Mouse (Mus musculus) stomach, embryonic 14.5 days (tissue): ENCODE measurements at regions not wholly inside any gene's neighbourhood (a gene's known extent, or its start where the extent isn't known, plus 50 kb on each side); places are given as distances from the start of the nearest gene placed in this dataset.

ENCODE experiments used
- ATAC-seq: fragments of 200-750 bp; cut with Nextera tagmentation; 2 replicates; pipeline ENCODE4 v1.8.0; 2017; ENCODE audit warnings: low read depth, moderate TSS enrichment; ENCODE audit not compliant: insufficient number of reproducible peaks, insufficient read depth, low FRiP score
- H3K27ac ChIP-seq: fragments of 300-500 bp; sonication (generic); 2 replicates; pipeline ENCODE4 v1.5.1; 2014; ENCODE audit warnings: mild to moderate bottlenecking, low read length, moderate library complexity, mixed read lengths
- H3K27me3 ChIP-seq: fragments of 300-500 bp; sonication (generic); 2 replicates; pipeline ENCODE4 v1.6.1; 2014; ENCODE audit warnings: low read length, control low read depth, mixed read lengths; ENCODE audit not compliant: control insufficient read depth, insufficient read depth
- H3K36me3 ChIP-seq: fragments of 300-500 bp; sonication (generic); 2 replicates; pipeline ENCODE4 v1.6.1; 2014; ENCODE audit warnings: mild to moderate bottlenecking, control low read depth, low read length, moderate library complexity, mixed read lengths; ENCODE audit not compliant: control insufficient read depth, insufficient read depth
- H3K4me1 ChIP-seq: fragments of 300-500 bp; sonication (generic); 2 replicates; pipeline ENCODE4 v1.6.1; 2014; ENCODE audit warnings: low read length, control low read depth, mixed read lengths; ENCODE audit not compliant: control insufficient read depth, insufficient read depth
- H3K4me2 ChIP-seq: fragments of 300-500 bp; sonication (generic); replicated peaks from 2 replicates; pipeline ENCODE4 v1.6.1; 2014; ENCODE audit warnings: low read depth, low read length, control low read depth
- H3K4me3 ChIP-seq: fragments of 300-500 bp; sonication (generic); 2 replicates; pipeline ENCODE4 v1.5.1; 2014; ENCODE audit warnings: low read depth, low read length, control low read depth
- H3K9ac ChIP-seq: fragments of 300-500 bp; sonication (generic); replicated peaks from 2 replicates; pipeline ENCODE4 v1.6.1; 2014; ENCODE audit warnings: low read depth, mild to moderate bottlenecking, control low read depth, low read length, moderate library complexity, mixed read lengths
- H3K9me3 ChIP-seq: fragments of 300-500 bp; sonication (generic); 2 replicates; pipeline ENCODE4 v1.6.1; 2016; ENCODE audit warnings: low read depth, low read length, control low read depth; ENCODE audit not compliant: control insufficient read depth
- WGBS: fragments of 180-500 bp; shearing (Covaris S2); extraction: QIAGEN DNeasy Blood & Tissue Kit; methylation state at CpG from one replicate; pipeline ENCODE4 v1.1.7; 2014; 5-methylcytosine and 5-hydroxymethylcytosine counted together

GRCm38 (mm10) chr13:34800906-34801305 lies 66.3 kb downstream of the Fam50b start:
- H3K27me3 ChIP-seq = no peaks in the 10 kb centered on the region
- H3K36me3 ChIP-seq = no peaks in the 10 kb centered on the region
- H3K27ac ChIP-seq = no peak overlapping the region
- no peak overlapping the region for H3K9ac ChIP-seq
- H3K4me1 ChIP-seq = no peaks in the 10 kb centered on the region
- 80% methylated on average over 5 of the region's 5 CpGs for WGBS
- H3K9me3 ChIP-seq = no peaks in the 10 kb centered on the region
- H3K4me2 ChIP-seq = no peak overlapping the region
- no peak for ATAC-seq
- H3K4me3 ChIP-seq = no peak overlapping the region

GRCm38 (mm10) chr13:34806532-34807092 lies 68.5 kb upstream of the Prpf4b start:
- no peak overlapping the region for H3K4me2 ChIP-seq
- 56% methylated on average over 9 of the region's 9 CpGs for WGBS
- H3K27me3 ChIP-seq = no peaks in the 10 kb centered on the region
- no peak overlapping the region for H3K4me3 ChIP-seq
- no peak for ATAC-seq
- no peaks in the 10 kb centered on the region for H3K4me1 ChIP-seq
- no peak overlapping the region for H3K27ac ChIP-seq
- no peaks in the 10 kb centered on the region for H3K9me3 ChIP-seq
- no peak overlapping the region for H3K9ac ChIP-seq
- H3K36me3 ChIP-seq = no peaks in the 10 kb centered on the region

GRCm38 (mm10) chr13:34809536-34809935 lies 65.6 kb upstream of the Prpf4b start:
- Histone ChIP-seq H3K4me3 (no peak overlapping the region), H3K4me2 (no peak overlapping the region), H3K27ac (no peak overlapping the region), H3K9ac (no peak overlapping the region), H3K27me3 (no peaks in the 10 kb centered on the region), H3K4me1 (no peaks in the 10 kb centered on the region), H3K9me3 (no peaks in the 10 kb centered on the region; the same call in 1 of the 2 replicates), H3K36me3 (no peaks in the 10 kb centered on the region)
- ATAC-seq = no peak
- WGBS = 97% methylated on average over 1 of the region's 1 CpGs

GRCm38 (mm10) chr13:34814161-34815056 lies 60.7 kb upstream of the Prpf4b start:
- Histone ChIP-seq H3K36me3 (no peaks in the 10 kb centered on the region), H3K4me3 (no peak overlapping the region), H3K9me3 (no peaks in the 10 kb centered on the region; the same call in 1 of the 2 replicates), H3K4me1 (peaks cover 10% of the 10 kb centered on the region; the same call in 1 of the 2 replicates), H3K9ac (no peak overlapping the region), H3K27ac (peak overlapping the region; percentile 34), H3K4me2 (peak overlapping the region; percentile 4; the same call in 1 of the 2 replicates), H3K27me3 (no peaks in the 10 kb centered on the region)
- 17% methylated on average over 18 of the region's 18 CpGs for WGBS
- ATAC-seq = peak; percentile 37; the same call in 1 of the 2 replicates

- Histone ChIP-seq H3K9ac (no peak overlapping the region), H3K36me3 (no peaks in the 10 kb centered on the region), H3K4me1 (peaks cover 10% of the 10 kb centered on the region; the same call in 1 of the 2 replicates), H3K27me3 (no peaks in the 10 kb centered on the region), H3K4me2 (peak overlapping the region; percentile 4; the same call in 1 of the 2 replicates), H3K27ac (peak overlapping the region; percentile 34), H3K9me3 (no peaks in the 10 kb centered on the region; the same call in 1 of the 2 replicates), H3K4me3 (no peak overlapping the region)
- ATAC-seq = no peak
- WGBS = 43% methylated on average over 3 of the region's 3 CpGs
These were observed 60.1 kb upstream of the Prpf4b start for GRCm38 (mm10) chr13:34815057-34815410.

- Histone ChIP-seq H3K27ac (no peak overlapping the region), H3K4me3 (no peak overlapping the region), H3K36me3 (no peaks in the 10 kb centered on the region), H3K27me3 (no peaks in the 10 kb centered on the region), H3K4me1 (peaks cover 10% of the 10 kb centered on the region; the same call in 1 of the 2 replicates), H3K4me2 (no peak overlapping the region), H3K9ac (no peak overlapping the region), H3K9me3 (no peaks in the 10 kb centered on the region)
- no peak for ATAC-seq
- WGBS = 58% methylated on average over 5 of the region's 5 CpGs
These were observed 56.9 kb upstream of the Prpf4b start for GRCm38 (mm10) chr13:34818211-34818610.

GRCm38 (mm10) chr13:34820423-34820822 lies 54.7 kb upstream of the Prpf4b start:
- Histone ChIP-seq H3K9me3 (no peaks in the 10 kb centered on the region), H3K27ac (no peak overlapping the region), H3K4me3 (no peak overlapping the region), H3K27me3 (no peaks in the 10 kb centered on the region), H3K36me3 (no peaks in the 10 kb centered on the region), H3K4me2 (no peak overlapping the region), H3K9ac (no peak overlapping the region), H3K4me1 (peaks cover 3% of the 10 kb centered on the region; the same call in 1 of the 2 replicates)
- ATAC-seq = no peak
- 74% methylated on average over 4 of the region's 4 CpGs for WGBS

GRCm38 (mm10) chr13:34821946-34822345 lies 53.2 kb upstream of the Prpf4b start:
- Histone ChIP-seq H3K27ac (no peak overlapping the region), H3K36me3 (no peaks in the 10 kb centered on the region), H3K9me3 (no peaks in the 10 kb centered on the region), H3K4me2 (no peak overlapping the region), H3K27me3 (no peaks in the 10 kb centered on the region), H3K9ac (no peak overlapping the region), H3K4me3 (no peak overlapping the region), H3K4me1 (peaks cover 3% of the 10 kb centered on the region; the same call in 1 of the 2 replicates)
- no peak for ATAC-seq
- WGBS = 82% methylated on average over 3 of the region's 3 CpGs
